Mouse (Mus musculus) liver, adult 10 weeks (tissue): ENCODE data around the gene Nf1. TPM values are rescaled to one million over a fixed set of nuclear protein-coding genes. Genes with fewer than 3 reads are reported as not detected.

Source experiments
- polyA plus RNA-seq: library from polyadenylated mRNA; stranded (reverse); fragments of 350-450 nt; fragmentation: Illumina TruSeq; extraction: RNeasy Lipid Tissue Mini Kit (QIAGEN cat#74804); gene quantifications from one replicate; pipeline ENCODE4 v1.2.3, GENCODE M21; 2014; ENCODE audit warnings: low read depth, low replicate concordance

Nf1 gene
- 11.4 TPM for polyA plus RNA-seq

GRCm38 (mm10) chr11:79339234-79339807 is at the start of gene Nf1:
Gene Nf1, plus strand, starts transcription at chr11:79339693.

GRCm38 (mm10) chr11:79296856-79297491 is 42.5 kb upstream of the Nf1 start, which contains the start of gene Gm9964:
Gene Gm9964, minus strand, starts transcription at chr11:79296906.

GRCm38 (mm10) chr11:79503845-79504244 is 164.4 kb downstream of the Nf1 start, which contains the start of gene Omg:
Gene Omg, minus strand, starts transcription at chr11:79504084.

GRCm38 (mm10) chr11:79523560-79524309 is 184.2 kb downstream of the Nf1 start, which contains the start of gene Evi2b:
Gene Evi2b, minus strand, starts transcription at chr11:79523762.

GRCm38 (mm10) chr11:79530333-79530761 is 190.9 kb downstream of the Nf1 start, which contains the start of the genes Evi2 and Evi2a:
Gene Evi2, minus strand, starts transcription at chr11:79530589.
Gene Evi2a, minus strand, starts transcription at chr11:79530609.

GRCm38 (mm10) chr11:79590664-79591590 is 251.4 kb downstream of the Nf1 start, which contains the start of gene Rab11fip4:
Gene Rab11fip4, plus strand, starts transcription at chr11:79591212.

Other genes starting within 250 kb of the Nf1 start
- gene Ksr1, start 193.3 kb upstream of the Nf1 start, polyA plus RNA-seq, result 0.24 TPM
- gene Wsb1, start 85.0 kb upstream of the Nf1 start, polyA plus RNA-seq, result 89.0 TPM
- not detected for gene Gm9964, start 42.8 kb upstream of the Nf1 start, polyA plus RNA-seq
- gene Omg, start 164.4 kb downstream of the Nf1 start, polyA plus RNA-seq, result not detected
- 6.3 TPM for gene Evi2b, start 184.1 kb downstream of the Nf1 start, polyA plus RNA-seq
- gene Evi2, start 190.9 kb downstream of the Nf1 start, polyA plus RNA-seq, result 0.82 TPM
- gene Evi2a, start 190.9 kb downstream of the Nf1 start, polyA plus RNA-seq, result 3.8 TPM